Mouse (Mus musculus) liver, postnatal 0 days (tissue): ENCODE measurements at regions not wholly inside any gene's neighbourhood (a gene's known extent, or its start where the extent isn't known, plus 50 kb on each side); places are given as distances from the start of the nearest gene placed in this dataset.

ENCODE experiments used
- CTCF ChIP-seq: sonication (generic); IDR thresholded peaks from 2 replicates; pipeline ENCODE4 v1.5.1; 2016; ENCODE audit warnings: antibody characterized with exemption, low read depth
- EP300 ChIP-seq: IDR thresholded peaks from 2 replicates; pipeline ENCODE4 v1.6.1; 2016; ENCODE audit warnings: antibody characterized with exemption, low read depth, mild to moderate bottlenecking

GRCm38 (mm10) chr6:66298056-66298455 is 237.1 kb upstream of the Mad2l1 start:
- TF ChIP-seq CTCF (no peak), EP300 (no peak)
